Mouse (Mus musculus) CH12.LX (cell line): ENCODE results near the gene Fam135a. TPM values are rescaled to one million over a fixed set of nuclear protein-coding genes. Genes with fewer than 3 reads are reported as not detected.

Experiments
- DNase-seq: peaks from one replicate; pipeline ENCODE4 v3.0.0-alpha.2; 2013; ENCODE audit errors: extremely low read depth
- H3K27ac ChIP-seq: 2 replicates; pipeline ENCODE4 v1.5.1; 2012; ENCODE audit warnings: low read depth, mild to moderate bottlenecking, control low read depth, moderate library complexity; ENCODE audit not compliant: insufficient read depth
- H3K27me3 ChIP-seq: replicated peaks from 2 replicates; pipeline ENCODE3; 2012; ENCODE audit warnings: inconsistent platforms
- H3K36me3 ChIP-seq, 2 experiments: replicated peaks in 1 of 2; 2 replicates each; pipeline versions ENCODE3 to v1.6.1; 2012; ENCODE audit warnings: inconsistent platforms in 1 of 2, low read length in 1 of 2, mild to moderate bottlenecking in 1 of 2, mixed read lengths in 1 of 2, moderate library complexity in 1 of 2; ENCODE audit not compliant: control insufficient read depth in 1 of 2, insufficient read depth in 1 of 2
- H3K4me1 ChIP-seq, 2 experiments: 2 replicates each; pipeline ENCODE4 v1.6.1; 2012; ENCODE audit warnings: inconsistent platforms in 1 of 2, moderate library complexity in 1 of 2; ENCODE audit not compliant: insufficient read depth in 2 of 2, control insufficient read depth in 1 of 2
- H3K4me2 ChIP-seq: 2 replicates; pipeline ENCODE4 v1.6.1; 2012; ENCODE audit warnings: low read depth, mild to moderate bottlenecking, control low read depth; ENCODE audit not compliant: poor library complexity, insufficient read depth, severe bottlenecking
- H3K4me3 ChIP-seq, 3 experiments: fragments of 150-350 bp in 1 of 3; sonication (generic) in 1 of 3; replicated peaks in 1 of 3; 2 replicates each; pipeline versions ENCODE3 to v1.5.1; 2011 to 2012; ENCODE audit warnings: low read depth in 2 of 3, low read length in 2 of 3, mild to moderate bottlenecking in 2 of 3, moderate library complexity in 2 of 3, control low read depth in 1 of 3, improper control_type of control experiment in 1 of 3, inconsistent platforms in 1 of 3, mixed read lengths in 1 of 3; ENCODE audit not compliant: poor library complexity in 1 of 3
- H3K79me2 ChIP-seq: replicated peaks from 2 replicates; pipeline ENCODE4 v1.6.1; 2012; ENCODE audit warnings: mild to moderate bottlenecking, moderate library complexity; ENCODE audit not compliant: control insufficient read depth, poor library complexity, insufficient read depth, severe bottlenecking; ENCODE audit errors: extremely low read depth
- H3K9ac ChIP-seq: 2 replicates; pipeline ENCODE4 v1.6.1; 2012; ENCODE audit warnings: low read depth, mild to moderate bottlenecking, control low read depth, moderate library complexity; ENCODE audit not compliant: insufficient read depth
- H3K9me3 ChIP-seq: replicated peaks from 2 replicates; pipeline ENCODE3; 2012; ENCODE audit warnings: low read length, inconsistent platforms, mixed read lengths
- CHD1 ChIP-seq: IDR thresholded peaks from 2 replicates; pipeline ENCODE4 v1.6.1; 2012; ENCODE audit warnings: low read depth, low read length, improper control_type of control experiment, inconsistent platforms
- CTCF ChIP-seq, 2 experiments: IDR thresholded peaks in 1 of 2; conservative IDR thresholded peaks in 1 of 2; 2 replicates each; pipeline ENCODE4 v1.5.1; 2011 to 2012; ENCODE audit warnings: low read depth in 2 of 2, low read length in 2 of 2, improper control_type of control experiment in 1 of 2, inconsistent platforms in 1 of 2, mild to moderate bottlenecking in 1 of 2, moderate library complexity in 1 of 2
- EP300 ChIP-seq: IDR thresholded peaks from 2 replicates; pipeline ENCODE4 v1.6.1; 2011; ENCODE audit warnings: low read length, improper control_type of control experiment
- ETS1 ChIP-seq: conservative IDR thresholded peaks from 2 replicates; pipeline ENCODE4 v1.6.1; 2012; ENCODE audit warnings: low read depth, mild to moderate bottlenecking, inconsistent platforms, low read length, improper control_type of control experiment, moderate library complexity
- HCFC1 ChIP-seq: IDR thresholded peaks from 2 replicates; pipeline ENCODE4 v1.6.1; 2012; ENCODE audit warnings: low read depth, mild to moderate bottlenecking, inconsistent platforms, low read length, improper control_type of control experiment
- JUN ChIP-seq: IDR thresholded peaks from 2 replicates; pipeline ENCODE4 v1.6.1; 2011; ENCODE audit warnings: low read depth, mild to moderate bottlenecking, low read length, improper control_type of control experiment, moderate library complexity; ENCODE audit not compliant: insufficient read depth
- JUND ChIP-seq: conservative IDR thresholded peaks from 2 replicates; pipeline ENCODE4 v1.6.1; 2011; ENCODE audit warnings: low read depth, low read length, improper control_type of control experiment
- KAT2A ChIP-seq: IDR thresholded peaks from 2 replicates; pipeline ENCODE4 v1.6.1; 2012; ENCODE audit warnings: low read length, improper control_type of control experiment, inconsistent platforms; ENCODE audit not compliant: insufficient replicate concordance
- MAX ChIP-seq: IDR thresholded peaks from 2 replicates; pipeline ENCODE4 v1.6.1; 2011; ENCODE audit warnings: low read length, improper control_type of control experiment
- MAZ ChIP-seq: IDR thresholded peaks from 2 replicates; pipeline ENCODE4 v1.6.1; 2012; ENCODE audit warnings: low read depth, mild to moderate bottlenecking, inconsistent platforms, low read length, improper control_type of control experiment, moderate library complexity
- MEF2A ChIP-seq: IDR thresholded peaks from 2 replicates; pipeline ENCODE4 v1.6.1; 2014; ENCODE audit warnings: low read depth, mild to moderate bottlenecking, inconsistent platforms, low read length, improper control_type of control experiment, borderline replicate concordance
- MYC ChIP-seq: IDR thresholded peaks from 2 replicates; pipeline ENCODE4 v1.6.1; 2011; ENCODE audit warnings: low read depth, mild to moderate bottlenecking, improper control_type of control experiment, low read length
- NRF1 ChIP-seq: IDR thresholded peaks from 2 replicates; pipeline ENCODE4 v1.6.1; 2014; ENCODE audit warnings: low read depth, mild to moderate bottlenecking, inconsistent platforms, low read length, improper control_type of control experiment, moderate library complexity
- PAX5 ChIP-seq: IDR thresholded peaks from 2 replicates; pipeline ENCODE4 v1.6.1; 2012; ENCODE audit warnings: low read length, inconsistent platforms, mixed read lengths
- POLR2A ChIP-seq: IDR thresholded peaks from 2 replicates; pipeline ENCODE4 v1.6.1; 2011; ENCODE audit warnings: low read depth, mild to moderate bottlenecking, improper control_type of control experiment, low read length
- POLR2AphosphoS2 ChIP-seq: IDR thresholded peaks from 2 replicates; pipeline ENCODE4 v1.6.1; 2011; ENCODE audit warnings: low read depth, low read length, improper control_type of control experiment
- RAD21 ChIP-seq: IDR thresholded peaks from 2 replicates; pipeline ENCODE4 v1.6.1; 2011; ENCODE audit warnings: low read depth, mild to moderate bottlenecking, low read length, improper control_type of control experiment, moderate library complexity
- SIN3A ChIP-seq: IDR thresholded peaks from 2 replicates; pipeline ENCODE4 v1.6.1; 2012; ENCODE audit warnings: low read length, improper control_type of control experiment, inconsistent platforms
- SMC3 ChIP-seq: IDR thresholded peaks from 2 replicates; pipeline ENCODE4 v1.6.1; 2011; ENCODE audit warnings: low read depth, low read length, improper control_type of control experiment
- TBP ChIP-seq: conservative IDR thresholded peaks from 2 replicates; pipeline ENCODE4 v1.6.1; 2011; ENCODE audit warnings: low read depth, low read length, improper control_type of control experiment
- TCF12 ChIP-seq: IDR thresholded peaks from 2 replicates; pipeline ENCODE4 v1.6.1; 2014; ENCODE audit warnings: low read depth, mild to moderate bottlenecking, inconsistent platforms, low read length, improper control_type of control experiment
- USF1 ChIP-seq: IDR thresholded peaks from 2 replicates; pipeline ENCODE4 v1.6.1; 2014; ENCODE audit warnings: low read depth, mild to moderate bottlenecking, inconsistent platforms, low read length, improper control_type of control experiment
- USF2 ChIP-seq: conservative IDR thresholded peaks from 2 replicates; pipeline ENCODE4 v1.6.1; 2011; ENCODE audit warnings: low read depth, low read length, improper control_type of control experiment
- ZC3H11A ChIP-seq: IDR thresholded peaks from 2 replicates; pipeline ENCODE4 v1.6.1; 2012; ENCODE audit warnings: low read depth, mild to moderate bottlenecking, inconsistent platforms, low read length, improper control_type of control experiment
- ZKSCAN1 ChIP-seq: IDR thresholded peaks from 2 replicates; pipeline ENCODE4 v1.6.1; 2012; ENCODE audit warnings: low read depth, inconsistent platforms, low read length, improper control_type of control experiment, borderline replicate concordance
- ZMIZ1 ChIP-seq: IDR thresholded peaks from 2 replicates; pipeline ENCODE4 v1.6.1; 2012; ENCODE audit warnings: low read depth, mild to moderate bottlenecking, inconsistent platforms, low read length, improper control_type of control experiment
- ZNF384 ChIP-seq: IDR thresholded peaks from 2 replicates; pipeline ENCODE4 v1.6.1; 2012; ENCODE audit warnings: low read depth, low read length, improper control_type of control experiment, inconsistent platforms
- dilution Hi-C: fragments of 300-500 bp; cut with MboI; formaldehyde crosslinking; loops from 2 replicates; pipeline ENCODE4 v1.14.3; 2020; ENCODE audit warnings: low sequenced_read_pairs; ENCODE audit not compliant: extremely low pct_unique_long_range_greater_than_20kb, extremely low pct_ligation_motif_present
- in situ Hi-C: fragments of 300-500 bp; cut with MboI; formaldehyde crosslinking; loops from 3 replicates; pipeline ENCODE4 v1.14.3; 2019; ENCODE audit warnings: low sequenced_read_pairs, low pct_ligation_motif_present, low pct_unique_long_range_greater_than_20kb, mixed read lengths
- polyA plus RNA-seq: library from polyadenylated mRNA; unstranded; fragments of >175 nt; gene quantifications from 2 replicates; pipeline ENCODE4 v1.2.1, GENCODE M21; 2012; ENCODE audit warnings: low read depth; ENCODE audit not compliant: insufficient read length
- total RNA-seq, 2 experiments: library from RNA; depleted of rRNA; stranded (reverse); fragments of 300-350 nt in 1 of 2; fragments of >200 nt in 1 of 2; gene quantifications; 2 replicates each; pipeline ENCODE4 v1.2.3; 2012 to 2014

Gene Fam135a
- total and polyA plus RNA-seq, 3 experiments, result 1.5 to 2.1 (median 2.0) TPM

DNA sequence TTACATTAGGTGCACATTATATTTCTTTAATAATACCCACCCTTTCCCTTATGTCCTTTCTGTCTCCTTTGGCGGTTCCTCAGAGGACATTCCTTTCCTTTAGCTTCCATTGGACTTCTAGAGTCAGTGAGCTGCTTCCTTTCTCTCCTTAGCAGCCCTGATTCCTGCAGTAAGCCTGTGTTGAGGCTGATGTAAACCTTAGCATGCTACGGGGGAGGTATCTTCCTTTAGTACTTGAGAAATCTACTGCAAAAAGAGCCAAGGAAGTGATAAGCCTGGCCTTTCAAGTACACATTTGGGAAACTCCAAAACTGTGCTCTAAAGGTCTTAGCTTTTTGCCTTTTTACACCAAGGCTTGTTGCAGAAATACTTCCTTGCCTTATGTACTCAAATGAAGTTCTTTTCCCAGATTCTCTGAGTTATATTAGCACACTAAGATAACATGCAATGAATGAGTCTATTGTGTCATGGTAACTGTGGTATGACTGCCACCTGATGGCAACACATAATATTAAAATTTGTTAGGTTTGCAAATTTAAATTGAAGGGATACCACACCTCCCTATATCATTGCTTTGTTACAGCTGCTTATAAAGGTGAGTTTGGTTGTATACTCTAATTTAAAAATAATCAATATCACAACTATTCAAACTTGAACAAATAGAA lies 66.2 kb downstream of the Fam135a start:
- H3K27me3 ChIP-seq, result no peaks in the 10 kb centered on the region
- TF ChIP-seq USF2, result no peak
- no peak for TF ChIP-seq USF1
- TF ChIP-seq JUND, result no peak
- no peak for TF ChIP-seq TCF12
- TF ChIP-seq ZC3H11A, result peak; percentile 57; the same call in 1 of the 2 replicates
- no peak for TF ChIP-seq JUN
- no peak for TF ChIP-seq NRF1
- no peak for TF ChIP-seq TBP
- no peak for TF ChIP-seq EP300
- peak in 1 of 2 experiments; percentile 79; a peak in 2 of 4 replicates for TF ChIP-seq CTCF (conservative IDR thresholded peaks at IDR 0.05 in 1 of 2, IDR thresholded peaks at IDR 0.05 in 1 of 2; ENCODE audit: low read depth in 2 of 2, low read length in 2 of 2)
- no peak for TF ChIP-seq CHD1
- TF ChIP-seq RAD21, result peak; percentile 92
- no peak for TF ChIP-seq ZKSCAN1
- TF ChIP-seq MAX, result no peak
- TF ChIP-seq POLR2A, result no peak
- no peak for TF ChIP-seq HCFC1
- no peak for TF ChIP-seq PAX5
- no peak for TF ChIP-seq MEF2A
- TF ChIP-seq POLR2AphosphoS2, result no peak
- TF ChIP-seq ETS1, result no peak
- TF ChIP-seq KAT2A, result no peak
- no peak for TF ChIP-seq ZNF384
- no peak for TF ChIP-seq SIN3A
- peak; percentile 84 for TF ChIP-seq SMC3
- no peak for TF ChIP-seq MAZ
- TF ChIP-seq MYC, result no peak
- no peak for TF ChIP-seq ZMIZ1
- TF ChIP-seq, all 38 proteins: peak for 4
- DNase-seq, result peak; percentile 35
- Histone ChIP-seq H3K36me3 (no peaks in the 10 kb centered on the region), H3K4me2 (no peak overlapping the region), H3K27ac (no peak overlapping the region), H3K9ac (no peak overlapping the region), H3K79me2 (no peaks in the 10 kb centered on the region), H3K9me3 (no peaks in the 10 kb centered on the region), H3K4me3 (no peak overlapping the region), H3K4me1 (peaks cover 0 to 3% of the 10 kb centered on the region in 2 experiments; a peak in 2 of 4 replicates)
- dilution Hi-C loops, result no loop called here
- in situ Hi-C loops, result loop anchor here (25.0 kb wide), 1 partner anchor 103 kb away; no protein-coding TSS in a partner anchor
